Mouse (Mus musculus): Measurements from ENCODE around the gene Msh2. TPM values are rescaled to one million over a fixed set of nuclear protein-coding genes. Genes with fewer than 3 reads are reported as not detected.
"Not testable (repeated sequence)": the region's sequence is repeated elsewhere in the genome, so short reads cannot be mapped to it uniquely, and the experiment has no call there.

Gene Msh2
- polyA plus RNA-seq, 1 experiment from 2014 or later = 57.7 TPM

DNA sequence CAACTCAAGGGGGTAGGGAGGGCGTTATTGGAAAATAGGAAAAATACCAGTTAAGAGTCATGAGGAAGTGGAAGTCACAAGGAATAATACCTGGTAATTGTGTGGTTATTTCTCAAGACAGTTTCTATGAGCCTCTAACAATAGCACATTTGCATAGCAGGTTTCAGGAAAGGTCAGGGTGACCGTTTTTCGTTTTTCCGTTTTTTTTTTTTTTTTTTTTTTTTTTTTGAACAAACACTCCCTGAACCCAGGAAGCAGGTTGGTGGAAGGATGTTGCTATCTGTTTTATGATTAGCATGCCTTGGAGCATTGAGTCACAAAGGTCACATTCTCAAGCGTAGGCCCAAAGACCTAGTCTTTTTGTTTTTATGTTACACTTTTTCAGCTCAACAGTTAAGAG, 16.5 kb upstream of the Msh2 start:
- not testable (repeated sequence) for H3K9me3 ChIP-seq (ENCODE audit: control insufficient read depth, low read length); H3K4me3 ChIP-seq (ENCODE audit: low read length); H3K4me2 ChIP-seq (ENCODE audit: low read length); H3K27ac ChIP-seq (ENCODE audit: low read depth, low read length); H3K9ac ChIP-seq (ENCODE audit: low read depth, low read length); H3K36me3 ChIP-seq (ENCODE audit: control insufficient read depth, insufficient read depth, low read length); H3K27me3 ChIP-seq (replicated peaks; ENCODE audit: control insufficient read depth, insufficient read depth, low read length); H3K4me1 ChIP-seq (ENCODE audit: control insufficient read depth, insufficient read depth, low read depth, low read length); ATAC-seq
- 94% methylated on average over 5 of the region's 5 CpGs for WGBS

DNA sequence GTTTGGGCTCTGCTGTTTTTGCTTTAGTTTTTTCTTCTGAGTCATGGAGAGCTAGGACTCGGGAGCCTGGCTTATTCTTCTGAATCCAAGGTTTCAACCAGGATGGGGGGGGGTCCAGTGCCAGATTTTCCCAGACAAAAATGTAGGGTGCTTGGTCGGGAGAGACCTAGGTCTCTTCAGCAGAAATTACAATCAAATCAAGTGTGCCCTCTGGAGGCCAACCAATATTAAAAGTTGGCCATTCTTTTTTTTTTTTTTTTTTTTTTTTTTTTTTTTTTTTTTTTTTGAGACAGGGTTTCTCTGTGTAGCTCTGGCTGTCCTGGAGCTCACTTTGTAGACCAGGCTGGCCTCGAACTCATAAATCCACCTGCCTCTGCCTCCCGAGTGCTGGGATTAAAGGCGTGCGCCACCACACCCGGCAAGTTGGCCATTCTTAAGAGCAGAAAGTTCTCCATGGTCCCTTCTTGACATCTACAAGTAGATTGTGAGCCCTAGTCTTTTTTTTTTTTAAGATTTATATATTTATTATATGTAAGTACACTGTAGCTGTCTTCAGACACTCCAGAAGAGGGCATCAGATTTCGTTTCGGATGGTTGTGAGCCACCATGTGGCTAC, 10.1 kb upstream of the Msh2 start:
- ATAC-seq; H3K27ac ChIP-seq (ENCODE audit: low read depth, low read length); H3K36me3 ChIP-seq (ENCODE audit: control insufficient read depth, insufficient read depth, low read length); H3K4me1 ChIP-seq (ENCODE audit: control insufficient read depth, insufficient read depth, low read depth, low read length); H3K9me3 ChIP-seq (ENCODE audit: control insufficient read depth, low read length); H3K4me2 ChIP-seq (ENCODE audit: low read length); H3K9ac ChIP-seq (ENCODE audit: low read depth, low read length); H3K4me3 ChIP-seq (ENCODE audit: low read length); H3K27me3 ChIP-seq (replicated peaks; ENCODE audit: control insufficient read depth, insufficient read depth, low read length): not testable (repeated sequence)
- 87% methylated on average over 9 of the region's 9 CpGs for WGBS

DNA sequence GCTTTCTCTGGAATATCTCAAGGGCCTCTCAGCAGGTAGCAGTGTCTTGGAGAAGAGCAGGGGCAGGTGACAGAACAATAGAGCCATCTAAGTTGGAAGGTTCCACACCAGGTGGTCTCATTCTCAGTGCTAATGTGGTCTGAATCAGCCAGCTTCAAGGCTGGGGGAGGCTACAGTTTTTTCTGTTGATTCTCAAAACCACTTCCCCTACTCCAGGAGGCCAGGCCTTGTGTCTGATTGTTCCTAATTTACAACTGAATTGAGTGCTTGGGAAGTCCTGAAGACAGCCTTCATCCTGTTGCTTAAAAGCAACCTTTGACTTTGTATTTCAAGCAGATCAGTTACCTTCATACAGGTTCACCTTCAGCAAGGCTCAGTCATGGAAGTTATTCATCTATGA, 7.9 kb upstream of the Msh2 start:
- Histone ChIP-seq H3K4me1 (ENCODE audit: control insufficient read depth, insufficient read depth, low read depth, low read length) (no peaks in the 10 kb centered on the region), H3K9me3 (ENCODE audit: control insufficient read depth, low read length) (no peaks in the 10 kb centered on the region), H3K4me3 (ENCODE audit: low read length) (no peak overlapping the region), H3K9ac (ENCODE audit: low read depth, low read length) (no peak overlapping the region), H3K36me3 (ENCODE audit: control insufficient read depth, insufficient read depth, low read length) (no peaks in the 10 kb centered on the region), H3K27ac (ENCODE audit: low read depth, low read length) (no peak overlapping the region), H3K27me3 (replicated peaks; ENCODE audit: control insufficient read depth, insufficient read depth, low read length) (no peaks in the 10 kb centered on the region), H3K4me2 (ENCODE audit: low read length) (no peak overlapping the region)
- no peak for ATAC-seq

DNA sequence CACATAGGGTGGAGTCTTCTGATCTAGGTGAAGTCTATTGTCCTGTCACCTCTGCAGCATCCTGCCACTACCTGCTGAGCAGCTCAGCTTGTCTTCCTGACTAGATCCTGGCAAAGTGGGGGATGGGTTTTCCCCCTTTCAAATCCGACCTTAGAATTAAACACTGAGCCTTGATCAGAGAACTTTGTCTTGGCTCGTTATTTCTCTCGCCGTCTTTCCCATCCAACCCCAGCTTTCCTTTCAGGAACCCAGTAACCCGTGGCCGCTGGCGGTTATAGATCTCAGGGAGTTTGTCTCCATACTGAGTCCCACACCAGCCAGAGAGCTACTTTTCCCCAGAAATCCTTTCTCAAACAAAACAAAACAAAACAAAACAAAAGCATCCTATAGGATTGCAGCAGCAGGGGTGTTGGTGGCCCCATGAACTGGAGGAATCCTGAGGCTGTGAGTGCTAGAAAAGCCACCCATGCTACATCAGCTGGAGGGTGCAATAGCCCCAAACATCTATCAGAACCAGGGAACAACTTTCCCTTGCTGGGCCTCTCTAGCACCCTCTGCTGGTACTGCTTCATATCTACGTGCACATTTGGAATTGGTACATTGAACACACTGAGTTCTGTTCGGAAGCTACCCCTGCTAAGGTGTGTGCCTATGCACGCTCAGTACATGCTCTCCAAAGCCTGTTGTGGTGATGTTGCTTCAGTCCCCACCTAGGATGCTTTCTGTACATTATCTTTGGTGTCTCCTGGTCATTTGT, 6.9 kb upstream of the Msh2 start:
- Histone ChIP-seq H3K9me3 (ENCODE audit: control insufficient read depth, low read length) (no peaks in the 10 kb centered on the region), H3K27me3 (replicated peaks; ENCODE audit: control insufficient read depth, insufficient read depth, low read length) (no peaks in the 10 kb centered on the region), H3K9ac (ENCODE audit: low read depth, low read length) (no peak overlapping the region), H3K4me1 (ENCODE audit: control insufficient read depth, insufficient read depth, low read depth, low read length) (no peaks in the 10 kb centered on the region), H3K4me2 (ENCODE audit: low read length) (no peak overlapping the region), H3K4me3 (ENCODE audit: low read length) (no peak overlapping the region), H3K36me3 (ENCODE audit: control insufficient read depth, insufficient read depth, low read length) (no peaks in the 10 kb centered on the region), H3K27ac (ENCODE audit: low read depth, low read length) (no peak overlapping the region)
- no peak for ATAC-seq
- WGBS = 87% methylated on average over 10 of the region's 10 CpGs

DNA sequence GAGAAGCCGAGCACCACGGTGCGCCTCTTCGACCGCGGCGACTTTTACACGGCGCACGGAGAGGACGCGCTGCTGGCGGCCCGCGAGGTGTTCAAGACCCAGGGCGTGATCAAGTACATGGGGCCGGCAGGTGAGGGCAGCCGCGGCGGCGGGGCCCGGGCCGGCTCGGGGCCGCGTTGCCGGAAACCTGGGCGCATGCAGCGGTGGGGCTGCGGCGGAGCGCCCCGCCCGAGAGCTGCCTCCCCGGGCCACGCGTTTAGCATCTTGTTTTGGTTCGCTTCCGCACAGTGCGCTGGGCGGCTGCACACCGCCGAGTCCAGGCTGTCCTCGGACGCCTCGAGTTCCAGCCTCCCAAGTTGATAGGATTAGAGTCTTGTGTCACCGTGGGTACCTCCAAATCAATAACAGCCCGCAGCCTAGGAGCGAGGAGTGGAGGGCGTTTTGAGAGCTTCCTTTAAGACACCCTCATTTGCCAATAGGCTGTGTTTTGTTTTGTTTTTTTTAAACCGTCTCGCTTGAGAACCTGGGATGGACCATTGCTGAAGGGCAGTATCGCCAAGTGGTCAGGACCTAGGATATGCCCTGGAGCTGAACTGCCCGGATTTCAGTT, 652 bp downstream of the Msh2 start:
- H3K27me3 ChIP-seq (replicated peaks; ENCODE audit: control insufficient read depth, insufficient read depth, low read length) = no peaks in the 10 kb centered on the region
- WGBS = under 1% methylated on average over 48 of the region's 54 CpGs

DNA sequence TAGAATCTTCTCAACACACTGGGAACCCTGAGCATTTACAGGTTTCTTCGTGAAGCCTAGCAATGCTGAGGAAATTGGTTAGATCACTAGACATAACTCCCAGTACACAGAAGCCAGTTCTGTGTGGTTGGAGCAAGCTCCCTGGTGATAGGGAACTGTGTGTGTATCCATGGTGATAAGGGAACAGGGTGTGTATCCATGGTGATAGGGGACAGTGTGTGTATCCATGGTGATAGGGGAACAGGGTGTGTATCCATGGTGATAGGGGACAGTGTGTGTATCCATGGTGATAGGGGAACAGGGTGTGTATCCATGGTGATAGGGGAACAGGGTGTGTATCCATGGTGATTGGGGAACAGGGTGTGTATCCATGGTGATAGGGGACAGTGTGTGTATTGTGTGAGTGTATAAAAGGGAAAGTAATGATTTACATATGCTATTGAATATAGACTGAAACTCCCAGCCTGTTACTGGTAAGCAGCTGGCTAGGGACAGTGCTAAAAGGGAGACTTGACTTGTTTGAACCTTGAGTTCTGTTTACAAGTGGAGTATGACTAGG, 4.9 kb downstream of the Msh2 start:
- not testable (repeated sequence) for H3K4me2 ChIP-seq (ENCODE audit: low read length); H3K4me3 ChIP-seq (ENCODE audit: low read length); H3K27ac ChIP-seq (ENCODE audit: low read depth, low read length); H3K9me3 ChIP-seq (ENCODE audit: control insufficient read depth, low read length); H3K36me3 ChIP-seq (ENCODE audit: control insufficient read depth, insufficient read depth, low read length); ATAC-seq; H3K9ac ChIP-seq (ENCODE audit: low read depth, low read length); H3K27me3 ChIP-seq (replicated peaks; ENCODE audit: control insufficient read depth, insufficient read depth, low read length)
- 80% methylated on average over 1 of the region's 1 CpGs for WGBS
- H3K4me1 ChIP-seq (ENCODE audit: control insufficient read depth, insufficient read depth, low read depth, low read length) = peaks cover 18% of the 10 kb centered on the region

More for the DNA sequence above, 652 bp downstream of the Msh2 start:
- peak overlapping the region; percentile 88 for H3K27ac ChIP-seq (ENCODE audit: low read depth, low read length)
- H3K4me2 ChIP-seq (ENCODE audit: low read length) = peak overlapping the region; percentile 85
- peak overlapping the region; percentile 94 for H3K4me3 ChIP-seq (ENCODE audit: low read length)
- H3K9me3 ChIP-seq (ENCODE audit: control insufficient read depth, low read length) = no peaks in the 10 kb centered on the region
- no peaks in the 10 kb centered on the region for H3K36me3 ChIP-seq (ENCODE audit: control insufficient read depth, insufficient read depth, low read length)
- peaks cover 18% of the 10 kb centered on the region for H3K4me1 ChIP-seq (ENCODE audit: control insufficient read depth, insufficient read depth, low read depth, low read length)
- H3K9ac ChIP-seq (ENCODE audit: low read depth, low read length) = peak overlapping the region; percentile 90
- peak; percentile 74 for ATAC-seq

DNA sequence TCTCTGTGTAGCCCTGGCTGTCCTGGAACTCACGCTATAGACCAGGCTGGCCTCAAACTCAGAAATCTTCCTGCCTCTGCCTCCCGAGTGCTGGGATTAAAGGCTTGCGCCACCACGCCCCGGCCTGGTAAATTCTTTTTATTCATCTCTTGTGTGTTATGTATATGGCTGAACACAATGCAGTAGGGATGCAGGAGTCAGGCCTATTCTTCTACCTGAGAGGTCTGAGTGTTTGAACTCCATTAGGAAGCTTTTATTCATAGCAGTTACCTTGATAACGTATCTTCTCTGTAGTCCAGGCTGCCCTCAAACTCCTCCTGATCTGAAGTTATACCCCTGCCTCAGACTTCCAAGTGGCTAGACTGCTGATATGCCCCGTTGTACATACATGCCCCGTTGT, 5.5 kb downstream of the Msh2 start:
- Histone ChIP-seq H3K4me1 (ENCODE audit: control insufficient read depth, insufficient read depth, low read depth, low read length) (peaks cover 18% of the 10 kb centered on the region), H3K36me3 (ENCODE audit: control insufficient read depth, insufficient read depth, low read length) (0 out of 2 replicates have a peak, but pooled peaks cover 6% of the 10 kb centered on the region), H3K4me3 (ENCODE audit: low read length) (no peak overlapping the region), H3K9me3 (ENCODE audit: control insufficient read depth, low read length) (no peaks in the 10 kb centered on the region), H3K27me3 (replicated peaks; ENCODE audit: control insufficient read depth, insufficient read depth, low read length) (no peaks in the 10 kb centered on the region), H3K27ac (ENCODE audit: low read depth, low read length) (no peak overlapping the region; the same call in 1 of the 2 replicates), H3K9ac (ENCODE audit: low read depth, low read length) (no peak overlapping the region), H3K4me2 (ENCODE audit: low read length) (no peak overlapping the region)
- ATAC-seq = no peak
- 95% methylated on average over 8 of the region's 8 CpGs for WGBS

DNA sequence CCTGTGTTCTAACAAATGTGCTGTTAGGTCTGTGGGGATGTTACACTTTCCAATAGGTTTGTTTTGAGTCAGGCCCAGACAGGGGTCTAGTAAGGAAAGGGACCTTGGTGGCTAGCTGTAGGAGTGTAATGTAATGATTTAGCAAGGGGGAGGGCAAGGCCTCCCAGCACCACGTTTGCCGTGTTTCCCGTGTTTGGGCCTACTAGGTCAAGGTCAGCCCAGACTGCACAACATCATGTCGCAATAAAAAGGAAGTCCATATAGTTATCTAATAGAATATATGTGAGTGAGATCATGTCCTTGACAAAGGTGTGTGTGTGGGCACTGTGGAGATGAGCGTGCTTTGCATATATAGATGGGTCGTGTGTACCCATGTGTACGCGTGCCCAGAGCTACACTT, 17.1 kb downstream of the Msh2 start:
- H3K9me3 ChIP-seq (ENCODE audit: control insufficient read depth, low read length) = no peaks in the 10 kb centered on the region
- no peak overlapping the region for H3K4me3 ChIP-seq (ENCODE audit: low read length)
- peaks cover 20% of the 10 kb centered on the region for H3K36me3 ChIP-seq (ENCODE audit: control insufficient read depth, insufficient read depth, low read length)
- no peak for ATAC-seq
- H3K4me2 ChIP-seq (ENCODE audit: low read length) = no peak overlapping the region
- no peak overlapping the region for H3K9ac ChIP-seq (ENCODE audit: low read depth, low read length)
- no peak overlapping the region for H3K27ac ChIP-seq (ENCODE audit: low read depth, low read length)
- H3K4me1 ChIP-seq (ENCODE audit: control insufficient read depth, insufficient read depth, low read depth, low read length) = no peaks in the 10 kb centered on the region
- no peaks in the 10 kb centered on the region for H3K27me3 ChIP-seq (replicated peaks; ENCODE audit: control insufficient read depth, insufficient read depth, low read length)
- 94% methylated on average over 8 of the region's 8 CpGs for WGBS

DNA sequence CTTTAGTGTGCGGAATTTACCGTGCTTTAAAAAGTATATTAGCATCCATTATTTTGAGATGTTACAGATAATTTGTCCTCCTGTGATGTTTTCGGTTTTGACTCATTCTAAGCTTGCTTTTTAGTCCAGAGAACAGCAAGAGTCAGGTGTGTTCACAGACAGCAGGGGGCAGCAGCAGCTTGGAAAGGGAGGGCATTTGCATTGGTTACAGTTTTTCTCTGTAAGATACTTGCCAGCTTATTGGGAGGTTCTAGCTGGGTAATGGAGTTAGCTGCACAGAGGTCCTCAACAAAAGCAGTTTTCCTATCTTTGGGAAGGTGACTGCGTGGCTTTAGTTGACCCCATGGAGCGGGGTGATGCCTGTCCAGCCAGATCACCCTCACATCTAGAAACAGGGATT, 19.8 kb downstream of the Msh2 start:
- Histone ChIP-seq H3K4me1 (ENCODE audit: control insufficient read depth, insufficient read depth, low read depth, low read length) (no peaks in the 10 kb centered on the region), H3K27me3 (replicated peaks; ENCODE audit: control insufficient read depth, insufficient read depth, low read length) (no peaks in the 10 kb centered on the region), H3K36me3 (ENCODE audit: control insufficient read depth, insufficient read depth, low read length) (peaks cover 22% of the 10 kb centered on the region), H3K27ac (ENCODE audit: low read depth, low read length) (no peak overlapping the region), H3K9me3 (ENCODE audit: control insufficient read depth, low read length) (no peaks in the 10 kb centered on the region), H3K9ac (ENCODE audit: low read depth, low read length) (no peak overlapping the region), H3K4me3 (ENCODE audit: low read length) (no peak overlapping the region), H3K4me2 (ENCODE audit: low read length) (no peak overlapping the region)
- WGBS = 93% methylated on average over 5 of the region's 5 CpGs
- ATAC-seq = peak; percentile 71; the same call in 1 of the 2 replicates
